Mouse (Mus musculus) megakaryocyte, embryonic 14.5 days (primary cell): Measurements from ENCODE around the gene Eef1akmt1. TPM values are rescaled to one million over a fixed set of nuclear protein-coding genes. Genes with fewer than 3 reads are reported as not detected.

Source experiments
- H3K27me3 ChIP-seq: replicated peaks from 2 replicates; pipeline ENCODE3; 2012; ENCODE audit warnings: inconsistent platforms
- H3K36me3 ChIP-seq: replicated peaks from 2 replicates; pipeline ENCODE3; 2012; ENCODE audit warnings: low read length, inconsistent platforms, mixed read lengths
- H3K4me1 ChIP-seq: 2 replicates; pipeline ENCODE4 v1.6.1; 2012; ENCODE audit warnings: inconsistent platforms
- H3K4me3 ChIP-seq: replicated peaks from 2 replicates; pipeline ENCODE3; 2012; ENCODE audit warnings: moderate library complexity, mild to moderate bottlenecking, inconsistent platforms
- H3K9me3 ChIP-seq: 2 replicates; pipeline ENCODE4 v1.6.1; 2012; ENCODE audit warnings: inconsistent platforms
- FLI1 ChIP-seq: IDR thresholded peaks from 2 replicates; pipeline ENCODE4 v1.6.1; 2012; ENCODE audit warnings: low read length, inconsistent platforms, mixed read lengths
- GATA1 ChIP-seq: IDR thresholded peaks from 3 replicates; pipeline ENCODE4 v1.6.1; 2012; ENCODE audit warnings: mixed read lengths, low read length, inconsistent platforms, borderline replicate concordance
- polyA plus RNA-seq: library from polyadenylated mRNA; stranded (reverse); fragments of >175 nt; gene quantifications from 2 replicates; pipeline ENCODE4 v1.2.3, GENCODE M21; 2012; ENCODE audit warnings: low replicate concordance; ENCODE audit not compliant: insufficient read depth

The Eef1akmt1 gene
- polyA plus RNA-seq, 1 experiment: 2.2 TPM

GRCm38 (mm10) chr14:57552945-57553344, 18.5 kb downstream of the Eef1akmt1 start:
- Histone ChIP-seq H3K36me3 (peaks cover 57% of the 10 kb centered on the region), H3K9me3 (no peaks in the 10 kb centered on the region), H3K4me1 (peaks cover 9% of the 10 kb centered on the region), H3K27me3 (no peaks in the 10 kb centered on the region), H3K4me3 (no peak overlapping the region)
- TF ChIP-seq FLI1 (no peak), GATA1 (no peak)

GRCm38 (mm10) chr14:57547062-57547461, 24.4 kb downstream of the Eef1akmt1 start:
- TF ChIP-seq GATA1: no peak
- no peak for TF ChIP-seq FLI1
- H3K36me3 ChIP-seq: peaks cover 39% of the 10 kb centered on the region
- peaks cover 24% of the 10 kb centered on the region for H3K4me1 ChIP-seq
- no peak overlapping the region for H3K4me3 ChIP-seq
- no peaks in the 10 kb centered on the region for H3K27me3 ChIP-seq
- H3K9me3 ChIP-seq: peaks cover 10% of the 10 kb centered on the region

- Histone ChIP-seq H3K4me1 (peaks cover 24% of the 10 kb centered on the region), H3K36me3 (peaks cover 40% of the 10 kb centered on the region), H3K27me3 (no peaks in the 10 kb centered on the region), H3K4me3 (no peak overlapping the region), H3K9me3 (peaks cover 14% of the 10 kb centered on the region)
- TF ChIP-seq FLI1: no peak
- TF ChIP-seq GATA1: no peak
Measured at GRCm38 (mm10) chr14:57546557-57547021, 24.8 kb downstream of the Eef1akmt1 start.

GRCm38 (mm10) chr14:57546131-57546530, 25.3 kb downstream of the Eef1akmt1 start:
- no peaks in the 10 kb centered on the region for H3K27me3 ChIP-seq
- H3K4me3 ChIP-seq: no peak overlapping the region
- peaks cover 40% of the 10 kb centered on the region for H3K36me3 ChIP-seq
- peaks cover 24% of the 10 kb centered on the region for H3K4me1 ChIP-seq
- peaks cover 14% of the 10 kb centered on the region for H3K9me3 ChIP-seq
- TF ChIP-seq FLI1: no peak
- TF ChIP-seq GATA1: no peak

- peaks cover 14% of the 10 kb centered on the region for H3K9me3 ChIP-seq
- peak overlapping the region; percentile 8 for H3K4me3 ChIP-seq
- no peaks in the 10 kb centered on the region for H3K27me3 ChIP-seq
- H3K36me3 ChIP-seq: peaks cover 38% of the 10 kb centered on the region
- TF ChIP-seq GATA1 (no peak), FLI1 (no peak)
- peaks cover 24% of the 10 kb centered on the region for H3K4me1 ChIP-seq
Measured at GRCm38 (mm10) chr14:57545526-57545925, 25.9 kb downstream of the Eef1akmt1 start.

GRCm38 (mm10) chr14:57543420-57544039, 27.9 kb downstream of the Eef1akmt1 start:
- TF ChIP-seq FLI1 (no peak), GATA1 (no peak)
- H3K9me3 ChIP-seq: peaks cover 14% of the 10 kb centered on the region
- H3K27me3 ChIP-seq: no peaks in the 10 kb centered on the region
- H3K4me3 ChIP-seq: no peak overlapping the region
- H3K4me1 ChIP-seq: peaks cover 26% of the 10 kb centered on the region
- peaks cover 19% of the 10 kb centered on the region for H3K36me3 ChIP-seq

- peaks cover 32% of the 10 kb centered on the region for H3K4me1 ChIP-seq
- H3K9me3 ChIP-seq: peaks cover 14% of the 10 kb centered on the region
- H3K4me3 ChIP-seq: peak overlapping the region; percentile 71
- H3K27me3 ChIP-seq: no peaks in the 10 kb centered on the region
- H3K36me3 ChIP-seq: peaks cover 11% of the 10 kb centered on the region
- TF ChIP-seq FLI1 (no peak), GATA1 (no peak)
Measured at GRCm38 (mm10) chr14:57542231-57542630, 29.2 kb downstream of the Eef1akmt1 start.

- Histone ChIP-seq H3K4me1 (peaks cover 44% of the 10 kb centered on the region), H3K27me3 (no peaks in the 10 kb centered on the region), H3K36me3 (peaks cover 7% of the 10 kb centered on the region), H3K9me3 (peaks cover 14% of the 10 kb centered on the region), H3K4me3 (no peak overlapping the region)
- TF ChIP-seq FLI1 (no peak), GATA1 (no peak)
Measured at GRCm38 (mm10) chr14:57540683-57541082, 30.7 kb downstream of the Eef1akmt1 start.

GRCm38 (mm10) chr14:57537261-57538015, 34.0 kb downstream of the Eef1akmt1 start:
- H3K4me1 ChIP-seq: peaks cover 57% of the 10 kb centered on the region
- TF ChIP-seq GATA1 (no peak), FLI1 (no peak)
- H3K9me3 ChIP-seq: peaks cover 8% of the 10 kb centered on the region
- peaks cover 4% of the 10 kb centered on the region for H3K36me3 ChIP-seq
- H3K4me3 ChIP-seq: peak overlapping the region; percentile 84
- no peaks in the 10 kb centered on the region for H3K27me3 ChIP-seq

GRCm38 (mm10) chr14:57536820-57537219, 34.6 kb downstream of the Eef1akmt1 start:
- Histone ChIP-seq H3K9me3 (peaks cover 1% of the 10 kb centered on the region), H3K36me3 (no peaks in the 10 kb centered on the region), H3K4me1 (peaks cover 58% of the 10 kb centered on the region), H3K4me3 (peak overlapping the region; percentile 84), H3K27me3 (no peaks in the 10 kb centered on the region)
- TF ChIP-seq FLI1: no peak
- no peak for TF ChIP-seq GATA1
